Mouse (Mus musculus): Measurements from ENCODE around the gene Thumpd2.

Thumpd2 gene

DNA sequence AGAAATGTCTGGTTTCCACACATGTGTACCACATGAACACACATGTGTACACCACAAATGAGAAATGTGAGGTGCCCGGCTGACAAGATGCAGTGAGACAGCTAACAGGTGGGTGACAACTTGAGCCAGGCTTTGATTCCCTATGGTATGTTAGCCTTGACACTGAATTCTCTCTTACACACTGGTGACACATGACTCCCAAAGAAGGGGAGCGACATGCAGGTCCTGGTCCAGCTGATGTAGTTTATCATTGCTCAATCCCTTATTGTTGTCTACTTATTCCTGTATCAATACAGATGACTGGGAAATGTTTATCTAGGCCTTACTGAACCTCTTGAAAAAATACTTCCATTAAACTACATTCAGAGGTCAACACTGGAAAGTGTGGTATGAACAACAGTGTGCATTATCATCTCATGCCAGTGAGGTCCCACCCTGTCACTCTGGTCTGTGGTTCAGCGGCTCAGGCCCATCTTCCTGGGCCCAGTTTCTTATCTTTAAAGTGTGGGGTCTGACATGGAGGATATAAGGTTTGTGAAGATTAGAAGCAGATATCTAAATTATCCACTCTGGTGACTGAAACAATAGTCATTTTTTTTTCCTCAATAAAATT lies 32.9 kb downstream of the Thumpd2 start:
- DNase-seq: no peak

DNA sequence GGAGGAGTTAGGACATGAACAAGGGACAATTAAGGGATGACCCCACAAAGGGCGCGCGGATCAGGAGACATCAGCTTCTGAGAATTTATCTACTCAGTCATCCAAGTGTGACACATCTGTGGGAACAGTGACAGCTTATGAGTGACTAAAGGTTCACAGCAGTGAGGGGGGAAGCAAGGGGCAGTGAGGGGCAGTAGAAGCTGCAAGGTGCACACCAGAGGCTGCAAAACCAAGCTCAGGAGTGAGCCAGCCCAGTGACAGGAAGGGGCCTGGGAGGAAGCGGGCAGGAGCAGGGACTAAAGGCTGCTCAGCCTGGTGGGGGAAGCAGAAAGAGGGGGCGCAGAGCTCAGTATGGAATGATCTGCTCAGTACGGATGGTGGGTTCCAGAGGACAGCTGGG lies 37.6 kb downstream of the Thumpd2 start:
- no peak for DNase-seq

- peak; percentile 61 to 66 for DNase-seq
Observed at GRCm38 (mm10) chr17:81017132-81017531, 47.8 kb downstream of the Thumpd2 start.

DNA sequence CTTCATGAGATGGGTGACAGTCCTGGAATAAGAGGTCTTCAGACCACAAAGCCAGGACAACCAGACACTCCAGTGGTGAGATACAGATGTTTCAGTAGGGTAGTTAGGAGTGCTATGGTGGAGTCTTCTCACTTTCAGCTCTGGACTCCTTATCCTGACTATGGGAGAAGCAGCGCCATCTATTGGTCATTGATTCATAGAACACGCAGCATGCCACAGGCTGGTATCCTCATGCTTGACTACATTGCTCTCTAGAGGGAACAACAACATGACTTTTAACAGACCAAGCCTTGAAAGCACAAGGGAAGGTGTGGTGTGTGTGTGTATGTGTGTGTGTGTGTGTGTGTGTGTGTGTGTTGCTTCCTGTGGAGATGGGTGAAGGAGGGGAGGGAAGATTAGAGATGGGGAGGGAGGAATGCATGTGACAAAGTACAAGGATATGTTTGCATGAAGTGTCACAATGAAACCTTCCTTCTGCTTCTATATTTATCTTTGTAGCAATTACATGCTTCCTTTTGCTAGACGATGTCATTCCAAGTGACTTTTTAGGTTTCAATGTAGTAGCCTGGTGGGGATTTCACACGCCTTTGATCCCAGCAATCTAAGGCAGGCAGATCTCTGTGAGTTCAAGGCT lies 49.0 kb downstream of the Thumpd2 start:
- peak; percentile 73 to 78 for DNase-seq

- no peak for DNase-seq
Observed at GRCm38 (mm10) chr17:81010844-81011685, 53.8 kb downstream of the Thumpd2 start.

DNA sequence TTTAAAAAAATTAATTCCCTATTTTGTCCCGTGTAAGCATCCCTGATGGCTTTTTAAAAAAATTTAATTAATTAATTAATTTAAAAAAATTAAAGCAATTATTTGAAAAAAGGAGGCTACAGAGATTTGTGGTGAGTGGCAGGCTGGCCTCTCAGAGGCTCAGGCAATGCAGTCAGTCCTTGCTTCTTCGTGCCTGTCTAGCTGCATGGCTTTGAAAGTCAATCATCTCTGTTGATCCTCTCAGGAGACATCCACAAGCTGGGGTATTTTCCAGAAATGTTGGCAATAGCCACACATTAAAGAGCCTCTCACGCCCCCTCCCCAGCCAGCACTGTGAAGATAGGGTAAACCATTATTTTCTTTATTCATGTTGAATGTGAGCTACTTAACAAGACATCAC lies 54.7 kb downstream of the Thumpd2 start:
- no peak for DNase-seq

GRCm38 (mm10) chr17:81009112-81009511 lies 55.8 kb downstream of the Thumpd2 start:
- no peak for DNase-seq

DNA sequence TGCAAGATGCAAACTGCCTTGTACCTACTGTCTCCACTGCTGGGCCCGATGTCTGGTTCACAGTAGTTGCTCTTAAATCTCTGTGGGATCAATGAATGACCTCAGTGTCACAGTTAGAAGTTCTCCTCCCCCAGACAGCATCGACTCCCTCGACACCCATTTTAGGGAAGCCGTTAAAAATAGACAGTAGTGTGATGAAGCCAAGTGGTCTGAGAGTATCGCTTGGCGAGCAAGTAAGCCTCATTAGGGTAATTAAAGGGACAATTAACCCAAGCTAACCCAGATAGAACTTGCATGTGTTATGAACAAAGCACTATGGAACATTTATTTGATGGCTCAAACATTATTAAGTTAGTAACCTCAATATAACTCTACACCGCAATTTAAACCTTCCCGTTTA lies 59.6 kb downstream of the Thumpd2 start:
- no peak for DNase-seq

GRCm38 (mm10) chr17:81004454-81004853 lies 60.4 kb downstream of the Thumpd2 start:
- DNase-seq: no peak

GRCm38 (mm10) chr17:81002130-81002529 lies 62.8 kb downstream of the Thumpd2 start:
- DNase-seq: no peak

- no peak for DNase-seq
Observed at GRCm38 (mm10) chr17:81001647-81002046, 63.2 kb downstream of the Thumpd2 start.

DNA sequence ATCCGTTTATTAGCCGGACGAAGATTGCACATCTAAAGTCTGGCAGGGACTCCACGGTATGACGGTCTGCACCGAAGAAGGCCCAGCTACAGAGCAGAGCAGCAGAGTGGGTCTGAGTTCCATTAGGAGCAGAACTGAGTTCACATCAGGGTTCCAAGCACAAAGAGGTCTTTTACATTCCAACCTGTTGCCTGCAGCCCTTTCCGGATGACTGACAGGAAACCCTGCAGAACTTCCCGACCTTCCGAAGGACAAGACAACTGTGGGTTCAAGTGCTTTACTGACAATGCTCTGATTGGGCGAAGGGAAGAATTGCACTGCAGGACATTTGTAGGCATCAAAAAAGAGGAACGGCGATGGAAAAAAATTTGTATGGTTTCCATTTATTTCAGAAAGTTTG lies 63.9 kb downstream of the Thumpd2 start:
- no peak for DNase-seq

- no peak for DNase-seq
Observed at GRCm38 (mm10) chr17:80998958-80999357, 65.9 kb downstream of the Thumpd2 start.

GRCm38 (mm10) chr17:80997226-80997625 lies 67.7 kb downstream of the Thumpd2 start:
- no peak for DNase-seq

DNA sequence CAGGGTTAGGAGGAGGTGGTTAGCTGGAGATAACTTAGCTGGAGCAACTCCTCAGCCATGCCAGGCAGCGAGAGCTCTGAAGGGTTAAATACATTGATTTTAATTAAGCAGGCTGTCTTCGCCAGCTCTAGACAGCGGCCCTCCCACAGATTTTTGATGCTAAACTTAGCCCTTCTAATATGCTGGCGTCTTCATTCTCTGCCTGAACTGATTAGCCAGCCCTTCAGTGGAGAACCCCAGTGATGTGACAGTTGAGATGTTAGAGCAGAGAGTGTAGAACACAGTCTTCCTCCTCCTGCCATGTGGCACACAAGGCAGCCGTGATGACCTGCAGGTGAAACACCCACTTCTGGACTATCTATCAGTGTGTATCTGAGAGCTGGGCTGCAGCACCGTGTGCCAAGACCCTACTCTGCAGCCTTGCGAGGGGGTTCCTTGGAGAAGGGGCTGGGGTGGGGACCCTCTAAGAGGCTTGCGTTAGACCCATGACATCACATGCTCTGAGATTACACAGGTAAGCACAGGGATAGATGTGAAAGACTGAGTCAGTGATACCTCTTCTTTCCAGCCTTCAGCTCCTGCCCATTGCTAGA lies 73.3 kb downstream of the Thumpd2 start:
- DNase-seq: no peak

GRCm38 (mm10) chr17:80982976-80983375 lies 81.9 kb downstream of the Thumpd2 start:
- peak in 1 of 2 experiments; percentile 30 for DNase-seq

GRCm38 (mm10) chr17:80982412-80982787 lies 82.5 kb downstream of the Thumpd2 start:
- DNase-seq: peak; percentile 95 to 97

GRCm38 (mm10) chr17:80981721-80982411 lies 83.0 kb downstream of the Thumpd2 start:
- peak; percentile 76 to 80 for DNase-seq

DNA sequence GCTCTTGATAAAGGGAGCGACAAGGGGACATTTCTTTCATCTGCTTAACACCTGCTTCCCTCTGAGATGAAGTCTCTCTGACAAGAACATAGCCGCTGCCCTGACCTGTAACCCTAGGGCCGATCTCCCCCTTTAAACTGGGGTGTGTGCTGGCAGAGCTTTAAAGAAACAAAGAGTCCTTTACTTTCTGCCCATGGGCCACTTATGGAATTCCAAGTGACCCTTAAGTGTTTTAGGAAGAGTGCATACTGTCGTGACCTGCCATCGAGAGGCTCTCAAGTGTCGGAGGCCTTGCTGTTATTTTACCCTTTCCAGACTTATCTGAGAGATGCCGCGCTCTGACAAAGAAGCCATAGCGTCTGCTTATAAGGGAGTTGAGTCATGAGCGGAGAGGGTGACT lies 84.8 kb downstream of the Thumpd2 start:
- no peak for DNase-seq

DNA sequence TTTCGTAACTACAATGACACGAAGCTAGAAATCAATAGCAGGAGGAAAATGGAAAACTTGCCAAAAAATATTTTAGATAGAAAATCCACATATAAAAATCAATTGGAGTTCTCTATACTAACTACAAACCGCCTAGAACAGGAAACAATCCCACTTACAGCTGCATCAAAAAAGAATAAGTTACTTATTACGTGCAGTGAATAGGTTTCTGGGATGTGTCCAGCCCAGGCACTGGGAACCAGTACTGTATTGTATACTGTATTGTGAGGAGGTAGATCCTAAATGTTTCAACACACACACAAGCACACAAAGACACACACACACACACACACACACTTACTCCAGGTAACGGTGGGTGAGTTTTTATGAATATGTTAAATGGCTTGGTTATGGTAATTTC lies 87.6 kb downstream of the Thumpd2 start:
- DNase-seq: no peak

Data from cerebellum, postnatal 14 days (tissue).